Comparison of ENCODE assay signal across 9 mouse cellular contexts in the genomic region with DNA sequence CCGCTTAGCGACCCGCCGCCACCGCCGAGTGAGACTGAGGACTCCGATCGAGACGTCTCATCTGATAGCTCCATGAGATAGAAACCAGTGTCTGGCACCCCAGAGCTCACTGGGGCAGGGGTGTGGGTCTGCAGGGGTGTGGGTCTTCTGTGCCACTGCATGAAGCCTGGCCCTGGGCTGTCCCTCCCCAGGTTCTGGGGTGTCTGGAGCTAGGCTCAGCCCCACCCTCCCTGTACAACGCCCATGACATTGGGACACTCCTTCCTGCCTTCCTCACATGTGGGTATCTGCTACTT. TPM values are rescaled to one million over a fixed set of nuclear protein-coding genes. Genes with fewer than 3 reads are reported as not detected.
DNase-seq lines count a peak whose midpoint lies in the region; ATAC-seq and TF ChIP-seq lines count a peak whose summit lies in the region.
"Had no signal": no experiment of that assay in that cellular context is flagged by ENCODE, and none has a peak within 500 bp of the region (broad histone marks: within the 10 kb centered on the region; RNA-seq: fewer than 3 reads in every experiment).

No protein-coding gene starts in this region.

- 35% methylated on average over 10 of the region's 10 CpGs for WGBS in lung, embryonic 14.5 days
- 52% methylated on average over 10 of the region's 10 CpGs for WGBS in forebrain, embryonic 13.5 days
- 38% methylated on average over 10 of the region's 10 CpGs for WGBS in liver, embryonic 14.5 days (ENCODE audit: insufficient replicate concordance)

- H3K9ac ChIP-seq in lung, embryonic 14.5 days, result no peak overlapping the region
- 0 out of 2 replicates have a peak overlapping the region, but pooled peaks have one; percentile 13 for H3K9ac ChIP-seq in forebrain, embryonic 13.5 days
- no peak overlapping the region for H3K9ac ChIP-seq in liver, embryonic 14.5 days (replicated peaks)

- peaks cover 7% of the 10 kb centered on the region for H3K4me1 ChIP-seq in lung, embryonic 14.5 days (ENCODE audit: insufficient read depth)
- H3K4me1 ChIP-seq in forebrain, embryonic 13.5 days, result peaks cover 45% of the 10 kb centered on the region
- peaks cover 7 to 26% of the 10 kb centered on the region in 2 experiments for H3K4me1 ChIP-seq in liver, embryonic 14.5 days (replicated peaks; ENCODE audit: control insufficient read depth in 2 of 2, insufficient read depth in 2 of 2, low read length in 1 of 2)

- no peaks in the 10 kb centered on the region for H3K27me3 ChIP-seq in lung, embryonic 14.5 days (ENCODE audit: insufficient read depth, low read length)
- no peaks in the 10 kb centered on the region for H3K27me3 ChIP-seq in forebrain, embryonic 13.5 days
- H3K27me3 ChIP-seq in liver, embryonic 14.5 days (ENCODE audit: control insufficient read depth, insufficient read depth, low read length), result no peaks in the 10 kb centered on the region
- H3K27me3 ChIP-seq: hindbrain, embryonic 13.5 days had no signal

- no peak overlapping the region for H3K4me3 ChIP-seq in lung, embryonic 14.5 days (ENCODE audit: low read depth, low read length)
- H3K4me3 ChIP-seq in forebrain, embryonic 13.5 days, result no peak overlapping the region
- H3K4me3 ChIP-seq in liver, embryonic 14.5 days (ENCODE audit: insufficient read depth in 1 of 2, low read depth in 2 of 2, low read length in 2 of 2), result no peak overlapping the region
- H3K4me3 ChIP-seq: hindbrain, embryonic 13.5 days had no signal

- no peak overlapping the region for H3K4me2 ChIP-seq in lung, embryonic 14.5 days
- H3K4me2 ChIP-seq in forebrain, embryonic 13.5 days, result no peak overlapping the region
- H3K4me2 ChIP-seq in liver, embryonic 14.5 days (ENCODE audit: low read depth), result peak overlapping the region; percentile 28
- H3K4me2 ChIP-seq: hindbrain, embryonic 13.5 days had no signal

- no peak overlapping the region for H3K27ac ChIP-seq in lung, embryonic 14.5 days (ENCODE audit: low read depth)
- peak overlapping the region; percentile 58 for H3K27ac ChIP-seq in forebrain, embryonic 13.5 days
- no peak overlapping the region for H3K27ac ChIP-seq in liver, embryonic 14.5 days
- H3K27ac ChIP-seq: hindbrain, embryonic 13.5 days had no signal

- no peak for TF ChIP-seq EP300 in liver, embryonic 14.5 days (IDR thresholded peaks at IDR 0.05; ENCODE audit: low read depth)

- no peak for ATAC-seq in lung, embryonic 14.5 days (ENCODE audit: insufficient read depth)
- no peak for ATAC-seq in forebrain, embryonic 13.5 days
- ATAC-seq in liver, embryonic 14.5 days (ENCODE audit: insufficient read depth), result no peak

- H3K36me3 ChIP-seq in lung, embryonic 14.5 days (ENCODE audit: insufficient read depth), result peaks cover 62% of the 10 kb centered on the region
- H3K36me3 ChIP-seq in forebrain, embryonic 13.5 days (ENCODE audit: poor library complexity, severe bottlenecking), result peaks cover 67% of the 10 kb centered on the region
- peaks cover 12% of the 10 kb centered on the region for H3K36me3 ChIP-seq in liver, embryonic 14.5 days (replicated peaks; ENCODE audit: control insufficient read depth, insufficient read depth, low read depth)

- TF ChIP-seq CTCF in lung, embryonic 14.5 days (IDR thresholded peaks at IDR 0.05; ENCODE audit: low read depth), result no peak
- TF ChIP-seq CTCF in liver, embryonic 14.5 days (IDR thresholded peaks at IDR 0.05; ENCODE audit: low read depth), result no peak

- DNase-seq in cerebellum, adult 9-11 months, result peak; percentile 45
- DNase-seq in cerebellum, adult 11 months, result no peak
- DNase-seq in lung, embryonic 14.5 days, result peak; percentile 18
- DNase-seq in lung, postnatal 4 days, result no peak
- no peak for DNase-seq in liver, embryonic 14.5 days (ENCODE audit: low read depth in 3 of 3, low spot score in 3 of 3)
- DNase-seq in layer of hippocampus, postnatal 25 days (ENCODE audit: extremely low spot score in 1 of 2, low spot score in 1 of 2), result no peak
- DNase-seq in retina, postnatal 1 day, result no peak

- H3K9me3 ChIP-seq in lung, embryonic 14.5 days (ENCODE audit: low read depth, low read length), result no peaks in the 10 kb centered on the region
- H3K9me3 ChIP-seq in forebrain, embryonic 13.5 days (replicated peaks), result no peaks in the 10 kb centered on the region
- no peaks in the 10 kb centered on the region for H3K9me3 ChIP-seq in liver, embryonic 14.5 days (ENCODE audit: control insufficient read depth, low read length)
- H3K9me3 ChIP-seq: hindbrain, embryonic 13.5 days had no signal

RNA-seq across cellular contexts. Expression of gene Gapdh, which starts 5.8 kb away (rescaled TPM):
- 1,954 TPM in 2 replicates for polyA plus RNA-seq in lung, embryonic 14.5 days (2014; fragmentation: Nextera tagmentation; extraction: Ambion mirVana)
- 1,974 and 2,008 TPM in 2 replicates for polyA plus RNA-seq in forebrain, embryonic 13.5 days (2015; fragmentation: Nextera tagmentation; extraction: Ambion mirVana)
- polyA plus RNA-seq in liver, embryonic 14.5 days (2012; rRNA removed), result 1,485 and 1,875 TPM in 2 replicates
- 960 and 1,040 TPM in 2 replicates for polyA plus RNA-seq in liver, embryonic 14.5 days (2014; fragmentation: Nextera tagmentation; extraction: Ambion mirVana)
- 1,000 to 10,000 TPM; 2,323 to 2,636 TPM for total RNA-seq in layer of hippocampus, postnatal 25 days (2021)

RNA-seq across cellular contexts. Expression of gene Iffo1, which starts 15.5 kb away (rescaled TPM):
- 6.0 and 6.2 TPM in 2 replicates for polyA plus RNA-seq in lung, embryonic 14.5 days (2014; fragmentation: Nextera tagmentation; extraction: Ambion mirVana)
- polyA plus RNA-seq in forebrain, embryonic 13.5 days (2015; fragmentation: Nextera tagmentation; extraction: Ambion mirVana), result 11.9 and 14.4 TPM in 2 replicates
- 4.8 and 6.0 TPM in 2 replicates for polyA plus RNA-seq in liver, embryonic 14.5 days (2012; rRNA removed)
- polyA plus RNA-seq in liver, embryonic 14.5 days (2014; fragmentation: Nextera tagmentation; extraction: Ambion mirVana), result 1.8 and 3.7 TPM in 2 replicates
- 10 to 100 TPM; 63.4 to 77.7 TPM for total RNA-seq in layer of hippocampus, postnatal 25 days (2021)

RNA-seq across cellular contexts. Expression of gene Nop2, which starts 28.8 kb away (rescaled TPM):
- 58.5 and 70.6 TPM in 2 replicates for polyA plus RNA-seq in lung, embryonic 14.5 days (2014; fragmentation: Nextera tagmentation; extraction: Ambion mirVana)
- polyA plus RNA-seq in forebrain, embryonic 13.5 days (2015; fragmentation: Nextera tagmentation; extraction: Ambion mirVana), result 49.1 and 58.3 TPM in 2 replicates
- 18.9 and 24.5 TPM in 2 replicates for polyA plus RNA-seq in liver, embryonic 14.5 days (2012; rRNA removed)
- 33.1 and 33.7 TPM in 2 replicates for polyA plus RNA-seq in liver, embryonic 14.5 days (2014; fragmentation: Nextera tagmentation; extraction: Ambion mirVana)
- total RNA-seq in layer of hippocampus, postnatal 25 days (2021), result 10 to 100 TPM; 29.5 TPM

RNA-seq across cellular contexts. Expression of gene Ncapd2, which starts 31.0 kb away (rescaled TPM):
- 151 and 167 TPM in 2 replicates for polyA plus RNA-seq in lung, embryonic 14.5 days (2014; fragmentation: Nextera tagmentation; extraction: Ambion mirVana)
- 146 and 153 TPM in 2 replicates for polyA plus RNA-seq in forebrain, embryonic 13.5 days (2015; fragmentation: Nextera tagmentation; extraction: Ambion mirVana)
- 108 and 148 TPM in 2 replicates for polyA plus RNA-seq in liver, embryonic 14.5 days (2012; rRNA removed)
- 66.8 and 80.4 TPM in 2 replicates for polyA plus RNA-seq in liver, embryonic 14.5 days (2014; fragmentation: Nextera tagmentation; extraction: Ambion mirVana)
- total RNA-seq in layer of hippocampus, postnatal 25 days (2021), result 10 to 100 TPM; 24.1 to 27.6 TPM

RNA-seq across cellular contexts. Expression of gene Mrpl51, which starts 31.1 kb away (rescaled TPM):
- polyA plus RNA-seq in lung, embryonic 14.5 days (2014; fragmentation: Nextera tagmentation; extraction: Ambion mirVana), result 202 and 205 TPM in 2 replicates
- polyA plus RNA-seq in forebrain, embryonic 13.5 days (2015; fragmentation: Nextera tagmentation; extraction: Ambion mirVana), result 193 and 202 TPM in 2 replicates
- 22.2 and 50.9 TPM in 2 replicates for polyA plus RNA-seq in liver, embryonic 14.5 days (2012; rRNA removed)
- polyA plus RNA-seq in liver, embryonic 14.5 days (2014; fragmentation: Nextera tagmentation; extraction: Ambion mirVana), result 178 and 182 TPM in 2 replicates
- 10 to 100 TPM; 64.4 to 66.0 TPM for total RNA-seq in layer of hippocampus, postnatal 25 days (2021)

Comparison
In these comparisons a context has a peak if more than half of its experiments do, and no peak if none do; other contexts are left out.
1. DNase-seq: peak in cerebellum, adult 9-11 months (single experiment) and lung, embryonic 14.5 days (single experiment); none in cerebellum, adult 11 months (single experiment), lung, postnatal 4 days (0 of 2), liver, embryonic 14.5 days (0 of 3), layer of hippocampus, postnatal 25 days (0 of 2) and retina, postnatal 1 day (single experiment).